Mouse (Mus musculus) limb, embryonic 15.5 days (tissue): ENCODE data around the gene Ube2l6. TPM values are rescaled to one million over a fixed set of nuclear protein-coding genes. Genes with fewer than 3 reads are reported as not detected.

Experiments used
- ATAC-seq: fragments of 200-750 bp; cut with Nextera tagmentation; 2 replicates; pipeline ENCODE4 v1.8.0; 2017; ENCODE audit warnings: low read depth, moderate TSS enrichment; ENCODE audit not compliant: insufficient number of reproducible peaks, low FRiP score, low TSS enrichment
- H3K27ac ChIP-seq: fragments of 300-500 bp; sonication (generic); 2 replicates; pipeline ENCODE4 v1.5.1; 2015; ENCODE audit warnings: moderate library complexity, mild to moderate bottlenecking, inconsistent platforms
- H3K27me3 ChIP-seq: fragments of 300-500 bp; sonication (generic); 2 replicates; pipeline ENCODE4 v1.6.1; 2015; ENCODE audit warnings: inconsistent platforms
- H3K36me3 ChIP-seq: fragments of 300-500 bp; sonication (generic); 2 replicates; pipeline ENCODE4 v1.6.1; 2015; ENCODE audit warnings: inconsistent platforms
- H3K4me1 ChIP-seq: fragments of 300-500 bp; sonication (generic); 2 replicates; pipeline ENCODE4 v1.6.1; 2015; ENCODE audit warnings: inconsistent platforms
- H3K4me2 ChIP-seq: fragments of 300-500 bp; sonication (generic); 2 replicates; pipeline ENCODE4 v1.6.1; 2015; ENCODE audit warnings: mild to moderate bottlenecking, inconsistent platforms
- H3K4me3 ChIP-seq: fragments of 300-500 bp; sonication (generic); 2 replicates; pipeline ENCODE4 v1.5.1; 2015; ENCODE audit warnings: mild to moderate bottlenecking, inconsistent platforms
- H3K9ac ChIP-seq: fragments of 300-500 bp; sonication (generic); 2 replicates; pipeline ENCODE4 v1.6.1; 2015; ENCODE audit warnings: inconsistent platforms
- H3K9me3 ChIP-seq: fragments of 300-500 bp; sonication (generic); 2 replicates; pipeline ENCODE4 v1.6.1; 2016; ENCODE audit warnings: inconsistent platforms
- WGBS: fragments of 180-500 bp; shearing (Covaris S2); methylation state at CpG from one replicate; pipeline ENCODE4 v1.1.7; 2015; 5-methylcytosine and 5-hydroxymethylcytosine counted together
- polyA plus RNA-seq: library from polyadenylated mRNA; unstranded; fragments of >200 nt; fragmentation: Nextera tagmentation; extraction: Ambion mirVana; gene quantifications from 2 replicates; pipeline ENCODE4 v1.2.1, GENCODE M21; 2015

Gene Ube2l6
- polyA plus RNA-seq, 1 experiment from 2014 or later = 45.5 TPM

DNA sequence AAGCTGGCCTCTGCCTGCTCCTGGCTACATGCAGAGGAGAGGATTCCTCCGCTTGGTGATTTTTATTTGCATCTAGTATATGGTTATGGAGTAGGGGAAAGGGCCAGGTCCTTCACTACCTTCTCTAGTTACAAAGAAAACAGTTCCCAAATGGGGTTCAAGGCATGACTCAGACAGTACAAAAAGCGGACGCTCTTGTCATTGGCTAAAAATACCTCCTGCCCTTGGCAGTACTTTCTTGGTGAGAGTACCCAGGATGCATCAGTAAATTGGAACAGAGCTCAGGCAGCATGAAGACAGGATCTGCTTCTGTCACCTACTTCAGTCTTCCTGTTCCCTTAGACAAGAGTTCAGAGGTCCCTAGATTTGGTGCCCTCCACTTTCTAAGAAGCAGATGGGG lies 21.2 kb downstream of the Ube2l6 start:
- no peaks in the 10 kb centered on the region for H3K4me1 ChIP-seq
- no peak overlapping the region for H3K27ac ChIP-seq
- H3K4me2 ChIP-seq = no peak overlapping the region
- whole genome bisulfite sequencing = 61% methylated on average over 3 of the region's 3 CpGs
- H3K36me3 ChIP-seq = no peaks in the 10 kb centered on the region
- H3K9me3 ChIP-seq = no peaks in the 10 kb centered on the region
- no peak for ATAC-seq
- no peak overlapping the region for H3K9ac ChIP-seq
- no peaks in the 10 kb centered on the region for H3K27me3 ChIP-seq
- H3K4me3 ChIP-seq = no peak overlapping the region

DNA sequence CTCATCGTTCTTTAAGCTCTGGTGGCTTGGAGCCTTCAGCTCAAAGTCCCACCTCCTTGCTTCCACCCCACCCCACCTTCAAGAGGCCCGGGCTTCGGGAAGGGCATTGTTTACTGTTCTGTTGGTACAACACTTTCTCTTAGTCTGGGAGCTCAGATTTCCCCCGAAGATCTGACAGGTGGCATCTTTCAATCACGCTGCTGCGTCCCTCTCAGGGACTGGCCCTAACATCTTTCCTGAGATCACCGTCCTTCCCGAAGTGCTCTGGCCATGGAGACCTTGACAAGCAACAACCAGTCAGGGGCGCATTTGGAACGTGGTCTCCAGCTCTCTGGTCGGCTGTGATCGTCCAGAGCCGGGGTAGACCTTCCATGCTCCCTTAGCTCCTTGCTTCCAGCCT lies 23.9 kb downstream of the Ube2l6 start, which contains the start of gene Smtnl1:
TSS of gene Smtnl1 (minus strand) at position 101 of the 400 bp plus-strand sequence.
- Histone ChIP-seq H3K4me2 (no peak within 1 kb of the TSS), H3K9me3 (no peaks in the 10 kb centered on the region), H3K4me3 (no peak within 1 kb of the TSS), H3K27me3 (no peaks in the 10 kb centered on the region), H3K4me1 (peaks cover 7% of the 10 kb centered on the region), H3K27ac (no peak within 1 kb of the TSS), H3K9ac (no peak within 1 kb of the TSS), H3K36me3 (no peaks in the 10 kb centered on the region)
- ATAC-seq = no peak
- WGBS = 60% methylated on average over 13 of the region's 13 CpGs

DNA sequence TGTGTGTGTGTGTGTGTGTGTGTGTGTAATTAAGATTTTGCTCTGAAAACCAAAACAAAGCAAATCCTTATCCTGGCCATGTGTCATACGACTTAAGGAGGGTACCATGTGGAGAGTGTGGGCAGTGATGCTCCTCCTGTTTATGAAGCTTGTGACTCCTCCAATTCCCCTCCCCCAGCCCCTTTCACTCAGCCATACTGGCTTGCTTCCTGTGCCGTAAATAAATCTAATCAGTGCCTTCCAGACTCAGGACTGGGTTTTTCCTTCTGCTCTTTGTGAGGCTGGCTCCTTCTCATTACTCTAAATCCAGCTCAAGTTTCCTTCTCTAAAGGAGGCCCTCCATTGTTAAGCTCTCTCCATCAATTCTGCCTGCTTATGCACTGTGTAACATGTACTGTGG lies 24.6 kb downstream of the Ube2l6 start:
- peaks cover 10% of the 10 kb centered on the region for H3K4me1 ChIP-seq
- H3K27ac ChIP-seq = no peak overlapping the region
- H3K27me3 ChIP-seq = no peaks in the 10 kb centered on the region
- 34% methylated on average over 2 of the region's 2 CpGs for WGBS
- ATAC-seq = no peak
- no peak overlapping the region for H3K4me3 ChIP-seq
- no peaks in the 10 kb centered on the region for H3K9me3 ChIP-seq
- H3K4me2 ChIP-seq = no peak overlapping the region
- no peaks in the 10 kb centered on the region for H3K36me3 ChIP-seq
- no peak overlapping the region for H3K9ac ChIP-seq

DNA sequence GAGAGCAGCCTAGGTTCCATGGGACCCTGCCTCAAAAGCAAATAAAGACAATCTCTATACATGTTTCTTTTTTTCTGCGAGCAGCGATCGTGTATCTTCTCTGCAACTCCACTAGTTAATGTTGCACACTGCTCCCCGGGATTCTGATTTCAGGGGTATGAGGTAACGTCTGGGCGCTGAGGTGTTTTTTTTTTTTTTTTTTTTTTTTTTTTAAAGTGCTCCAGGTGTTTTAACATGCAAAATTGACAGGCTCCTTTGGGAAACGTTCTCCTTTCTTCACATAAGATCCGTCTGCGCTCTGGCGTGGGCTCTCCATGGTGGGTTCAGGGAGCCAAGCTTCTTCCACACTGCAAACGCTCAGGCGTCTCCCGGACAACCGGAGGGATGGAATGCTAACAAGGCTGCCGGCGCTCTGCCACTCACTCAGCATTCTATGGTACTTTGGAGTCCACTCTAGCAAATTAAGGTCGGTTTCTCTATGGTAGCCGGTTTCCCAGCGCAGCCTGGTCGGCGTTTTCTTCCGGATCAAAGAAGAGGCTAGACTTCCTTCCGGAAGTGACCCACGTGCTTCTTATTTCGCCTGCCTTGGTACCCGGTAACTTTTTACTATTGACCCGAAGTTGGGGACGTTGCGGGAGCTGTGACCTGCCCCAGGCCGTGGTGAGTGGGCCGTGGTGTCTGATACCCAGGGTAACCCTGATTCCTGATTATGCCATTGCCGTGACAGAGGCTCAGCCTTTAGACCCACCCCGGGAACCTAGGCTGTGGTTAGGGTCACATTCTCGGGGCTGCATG lies 28.1 kb downstream of the Ube2l6 start, which contains the start of gene Timm10:
TSS of gene Timm10 (plus strand) at position 510 of the 795 bp plus-strand sequence.
- Histone ChIP-seq H3K4me1 (peaks cover 10% of the 10 kb centered on the region), H3K4me2 (peak within 1 kb of the TSS; percentile 87), H3K27ac (peak within 1 kb of the TSS; percentile 65; the same call in 1 of the 2 replicates), H3K27me3 (no peaks in the 10 kb centered on the region), H3K36me3 (peaks cover 12% of the 10 kb centered on the region; the same call in 1 of the 2 replicates), H3K9me3 (no peaks in the 10 kb centered on the region), H3K9ac (peak within 1 kb of the TSS; percentile 50), H3K4me3 (peak within 1 kb of the TSS; percentile 83)
- peak; percentile 86 for ATAC-seq
- under 1% methylated on average over 34 of the region's 34 CpGs for WGBS

DNA sequence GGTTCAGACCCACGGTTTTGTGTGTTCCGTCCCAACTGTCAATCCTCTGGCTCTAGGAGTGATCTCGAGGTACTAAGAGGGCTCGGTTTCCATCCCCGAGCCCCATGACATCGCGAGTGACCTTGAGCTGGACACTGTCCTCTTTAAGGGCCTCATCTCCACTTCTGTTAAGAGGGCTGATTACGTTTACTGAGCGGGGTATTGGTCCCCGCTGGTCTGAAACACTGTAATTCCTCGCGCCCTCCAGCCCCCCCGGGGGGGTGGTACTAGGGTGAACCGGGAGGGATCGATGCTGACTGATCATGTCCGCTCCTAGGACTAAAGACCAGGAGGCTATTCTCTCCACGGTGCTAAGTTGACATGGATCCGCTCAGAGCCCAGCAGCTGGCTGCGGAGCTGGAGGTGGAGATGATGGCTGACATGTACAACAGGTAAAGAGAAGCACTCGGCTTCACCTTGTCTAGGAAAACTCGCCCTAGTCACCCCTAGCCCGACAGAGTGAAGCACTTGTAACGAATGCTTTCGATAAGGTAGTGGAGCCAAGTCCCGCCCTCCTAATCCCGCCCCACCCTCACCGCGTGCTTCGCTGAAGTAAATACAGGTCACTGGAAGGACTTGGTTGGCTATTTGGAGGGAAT lies 28.8 kb downstream of the Ube2l6 start:
- Histone ChIP-seq H3K27ac (no peak overlapping the region), H3K27me3 (no peaks in the 10 kb centered on the region), H3K4me3 (peak overlapping the region; percentile 83), H3K4me1 (peaks cover 15% of the 10 kb centered on the region), H3K9me3 (no peaks in the 10 kb centered on the region), H3K9ac (peak overlapping the region; percentile 50), H3K4me2 (peak overlapping the region; percentile 87), H3K36me3 (peaks cover 12% of the 10 kb centered on the region; the same call in 1 of the 2 replicates)
- WGBS = under 1% methylated on average over 29 of the region's 29 CpGs
- no peak for ATAC-seq

DNA sequence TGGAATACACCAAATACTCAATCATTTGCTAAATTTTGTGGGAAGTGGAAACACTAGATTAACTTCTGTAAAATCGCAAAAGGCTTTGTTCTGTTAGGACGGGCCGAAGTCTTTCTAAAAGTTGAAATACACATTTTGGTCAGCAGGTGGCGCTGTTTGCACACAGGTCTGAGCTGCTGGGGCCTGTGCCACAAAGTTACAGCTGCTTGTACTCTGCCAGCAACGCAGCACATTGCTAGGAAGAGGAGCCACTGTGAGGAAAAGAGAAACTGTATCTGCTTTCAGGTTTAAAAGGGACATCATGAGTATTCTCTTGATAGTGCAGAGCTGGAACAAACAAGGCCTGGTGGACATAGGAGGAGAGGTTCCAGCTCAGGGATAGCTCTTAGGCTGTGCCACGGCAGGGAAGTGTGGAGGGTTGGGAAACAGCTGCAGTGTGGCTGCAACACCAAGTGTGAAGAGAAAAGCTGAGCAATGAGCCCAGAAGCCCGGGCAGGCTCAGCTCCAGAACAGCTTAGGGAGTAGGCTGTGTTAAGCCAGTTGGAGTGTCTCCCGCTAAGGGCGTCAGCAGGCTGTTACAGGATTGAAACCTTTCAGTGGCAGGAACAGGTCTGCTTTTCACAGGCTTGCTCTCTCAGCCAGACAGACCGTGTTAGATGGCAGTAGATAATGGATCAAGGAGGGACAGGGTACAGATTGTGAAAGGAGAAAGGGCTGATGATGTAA lies 33.2 kb downstream of the Ube2l6 start:
- ATAC-seq = peak; percentile 70
- Histone ChIP-seq H3K4me2 (peak overlapping the region; percentile 19; the same call in 1 of the 2 replicates), H3K4me1 (peaks cover 11% of the 10 kb centered on the region), H3K9me3 (no peaks in the 10 kb centered on the region), H3K27ac (peak overlapping the region; percentile 81), H3K9ac (no peak overlapping the region), H3K4me3 (no peak overlapping the region), H3K27me3 (no peaks in the 10 kb centered on the region), H3K36me3 (peaks cover 12% of the 10 kb centered on the region; the same call in 1 of the 2 replicates)
- 24% methylated on average over 10 of the region's 10 CpGs for WGBS

DNA sequence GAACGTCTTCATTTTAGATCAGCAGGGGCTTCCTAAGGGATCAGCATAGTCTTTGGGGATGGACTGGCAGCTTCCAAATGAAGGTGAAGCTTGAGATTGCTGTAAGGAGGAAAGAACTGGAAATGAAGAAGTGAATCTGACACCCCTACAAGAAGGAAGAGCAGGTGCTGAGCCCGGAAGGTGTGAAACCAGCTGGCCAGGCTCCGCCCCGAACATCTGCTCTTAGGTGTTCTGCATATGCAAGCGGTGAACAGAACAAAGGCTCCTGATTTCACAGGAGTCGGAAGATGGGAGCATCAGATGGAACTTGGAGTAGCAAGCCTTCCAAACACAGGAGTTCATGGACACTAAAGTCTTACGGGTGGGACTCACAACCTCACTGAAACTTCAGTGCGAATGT lies 38.5 kb downstream of the Ube2l6 start:
- no peak for ATAC-seq
- H3K27me3 ChIP-seq = peaks cover 3% of the 10 kb centered on the region; the same call in 1 of the 2 replicates
- H3K36me3 ChIP-seq = no peaks in the 10 kb centered on the region
- no peak overlapping the region for H3K27ac ChIP-seq
- H3K9me3 ChIP-seq = no peaks in the 10 kb centered on the region
- no peak overlapping the region for H3K9ac ChIP-seq
- H3K4me3 ChIP-seq = no peak overlapping the region
- WGBS = 47% methylated on average over 8 of the region's 8 CpGs
- H3K4me2 ChIP-seq = no peak overlapping the region
- H3K4me1 ChIP-seq = peaks cover 34% of the 10 kb centered on the region

DNA sequence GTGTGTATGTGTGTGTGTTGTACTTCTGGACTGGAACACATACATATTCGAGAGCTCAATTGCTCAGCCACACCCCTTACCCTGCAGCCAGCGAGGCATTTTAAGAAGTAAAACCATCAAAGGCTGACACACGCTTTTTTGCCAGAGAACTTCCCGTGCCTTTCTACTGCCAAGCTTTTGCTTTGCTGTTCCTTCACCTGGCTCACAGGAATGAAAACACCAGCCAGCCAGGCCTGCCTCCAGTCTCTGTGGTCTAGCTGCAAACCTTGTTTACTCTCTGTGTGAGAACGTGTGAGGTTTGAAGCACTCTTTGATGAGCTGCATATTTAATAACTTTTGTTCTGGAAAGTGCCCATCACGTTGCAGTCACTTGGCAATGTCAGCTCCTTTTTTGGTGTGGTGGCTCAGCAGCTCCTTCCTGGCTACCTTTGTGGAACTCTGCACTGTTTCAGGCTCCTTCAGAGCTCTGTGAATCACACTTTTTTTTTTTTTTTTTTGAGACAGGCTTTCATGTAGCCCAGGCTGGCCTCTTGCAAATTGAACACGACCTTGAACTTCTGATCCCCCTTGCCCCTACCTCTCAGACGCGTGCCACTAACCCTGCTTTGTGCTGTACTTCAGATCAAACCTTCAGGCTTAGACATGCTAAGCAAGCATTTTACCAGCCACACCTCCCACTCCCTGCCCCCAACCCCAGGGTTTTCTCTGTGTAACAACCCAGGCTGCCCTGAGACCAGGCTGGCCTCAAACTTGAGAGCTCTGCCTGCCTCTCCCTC lies 39.4 kb downstream of the Ube2l6 start:
- WGBS = 18% methylated on average over 9 of the region's 9 CpGs
- Histone ChIP-seq H3K9ac (no peak overlapping the region), H3K27ac (0 out of 2 replicates have a peak overlapping the region, but pooled peaks have one; percentile 18), H3K4me1 (peaks cover 34% of the 10 kb centered on the region), H3K4me2 (no peak overlapping the region; the same call in 1 of the 2 replicates), H3K4me3 (no peak overlapping the region), H3K36me3 (no peaks in the 10 kb centered on the region), H3K27me3 (peaks cover 3% of the 10 kb centered on the region; the same call in 1 of the 2 replicates), H3K9me3 (no peaks in the 10 kb centered on the region)
- no peak for ATAC-seq

DNA sequence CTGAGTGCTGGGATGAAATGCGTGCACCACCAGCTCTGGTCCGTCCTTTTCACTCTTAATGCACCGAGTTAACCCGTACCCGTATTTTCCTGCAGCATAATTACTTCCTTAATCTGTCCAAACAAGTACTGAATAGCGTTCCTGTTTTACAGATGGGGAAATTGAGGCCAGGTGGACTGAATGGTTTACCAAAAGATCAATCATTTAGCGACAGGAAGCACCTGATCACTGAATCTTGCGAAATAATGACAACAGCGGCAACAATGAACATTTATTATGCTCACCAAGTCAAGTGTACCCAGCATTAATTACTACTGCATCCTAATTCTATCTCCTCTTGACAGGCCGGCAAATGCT lies 39.9 kb downstream of the Ube2l6 start, which contains the start of gene Slc43a1:
TSS of gene Slc43a1 (plus strand) at position 258 of the 357 bp plus-strand sequence.
- Histone ChIP-seq H3K9ac (peak within 1 kb of the TSS; percentile 59), H3K4me2 (peak within 1 kb of the TSS; percentile 90), H3K9me3 (no peaks in the 10 kb centered on the region), H3K27ac (peak within 1 kb of the TSS; percentile 86), H3K4me3 (peak within 1 kb of the TSS; percentile 66), H3K4me1 (peaks cover 34% of the 10 kb centered on the region), H3K36me3 (no peaks in the 10 kb centered on the region), H3K27me3 (peaks cover 3% of the 10 kb centered on the region; the same call in 1 of the 2 replicates)
- WGBS = 16% methylated on average over 10 of the region's 10 CpGs
- ATAC-seq = no peak

DNA sequence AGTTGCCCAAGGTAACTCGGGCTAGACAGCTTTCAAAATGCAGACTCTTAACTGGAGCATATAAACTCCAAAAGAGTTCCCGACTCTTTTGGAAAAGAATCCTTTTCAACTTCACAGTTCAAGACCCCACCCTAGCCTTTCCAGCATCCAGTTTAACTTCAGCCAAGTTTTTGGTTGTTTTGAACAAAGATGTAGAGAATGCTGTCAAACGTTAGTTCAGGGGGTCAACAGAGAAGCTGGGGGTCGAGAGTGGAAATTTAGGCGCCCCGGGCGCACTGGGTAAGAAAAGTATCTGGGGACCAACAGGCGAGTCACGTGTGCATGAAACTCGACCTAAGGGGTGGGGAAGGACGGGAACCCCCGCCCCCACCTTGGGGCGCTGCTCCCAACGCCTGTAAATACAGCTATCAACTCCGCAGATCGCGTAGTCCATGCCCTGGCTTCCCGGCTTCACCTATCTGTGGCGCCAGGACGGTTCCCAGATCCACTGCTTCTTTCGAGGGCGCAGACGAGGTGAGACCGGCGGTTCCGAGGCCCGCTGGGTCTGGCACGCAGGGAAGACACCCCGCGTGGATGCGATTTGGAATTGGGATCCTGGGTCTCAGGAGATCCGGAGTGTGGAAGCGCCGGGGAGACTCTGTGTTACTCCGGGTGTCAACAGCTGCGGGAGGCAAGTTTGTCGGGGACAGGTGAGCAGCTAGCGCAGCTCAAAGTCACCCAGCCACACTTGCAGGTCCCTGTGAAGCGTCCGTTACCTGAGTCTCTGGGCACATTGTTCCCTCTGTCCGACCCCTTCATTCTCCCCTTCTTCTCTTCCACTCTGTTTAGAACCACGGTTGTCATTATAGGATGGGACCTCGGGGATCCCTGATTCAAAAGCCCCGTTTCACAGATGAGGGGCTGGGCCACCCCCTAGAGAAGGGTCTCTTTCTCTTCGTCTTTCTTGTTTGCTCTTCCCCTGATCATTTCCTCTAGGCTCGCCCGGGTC lies 40.7 kb downstream of the Ube2l6 start:
- H3K9ac ChIP-seq = peak overlapping the region; percentile 59
- WGBS = under 1% methylated on average over 47 of the region's 47 CpGs
- 0 out of 2 replicates have a peak, but pooled peaks cover 4% of the 10 kb centered on the region for H3K36me3 ChIP-seq
- peaks cover 3% of the 10 kb centered on the region; the same call in 1 of the 2 replicates for H3K27me3 ChIP-seq
- no peaks in the 10 kb centered on the region for H3K9me3 ChIP-seq
- H3K4me3 ChIP-seq = peak overlapping the region; percentile 66
- H3K4me2 ChIP-seq = peak overlapping the region; percentile 90
- H3K27ac ChIP-seq = peak overlapping the region; percentile 86
- ATAC-seq = no peak
- H3K4me1 ChIP-seq = peaks cover 34% of the 10 kb centered on the region
